Mouse (Mus musculus) brain, embryonic 14.5 days (tissue): ENCODE results near the gene Trpm3.

ENCODE experiments used
- CTCF ChIP-seq: fragments of 200-500 bp; IDR thresholded peaks from 2 replicates; pipeline ENCODE4 v1.5.1; 2012; ENCODE audit warnings: inconsistent platforms, mild to moderate bottlenecking, moderate library complexity, borderline replicate concordance; ENCODE audit not compliant: insufficient read depth, insufficient read length; ENCODE audit errors: extremely low read depth
- POLR2A ChIP-seq: fragments of 200-500 bp; IDR thresholded peaks from 2 replicates; pipeline ENCODE4 v1.6.1; 2012; ENCODE audit warnings: mild to moderate bottlenecking, inconsistent platforms, borderline replicate concordance; ENCODE audit not compliant: poor library complexity, insufficient read depth, insufficient read length, severe bottlenecking; ENCODE audit errors: extremely low read depth

DNA sequence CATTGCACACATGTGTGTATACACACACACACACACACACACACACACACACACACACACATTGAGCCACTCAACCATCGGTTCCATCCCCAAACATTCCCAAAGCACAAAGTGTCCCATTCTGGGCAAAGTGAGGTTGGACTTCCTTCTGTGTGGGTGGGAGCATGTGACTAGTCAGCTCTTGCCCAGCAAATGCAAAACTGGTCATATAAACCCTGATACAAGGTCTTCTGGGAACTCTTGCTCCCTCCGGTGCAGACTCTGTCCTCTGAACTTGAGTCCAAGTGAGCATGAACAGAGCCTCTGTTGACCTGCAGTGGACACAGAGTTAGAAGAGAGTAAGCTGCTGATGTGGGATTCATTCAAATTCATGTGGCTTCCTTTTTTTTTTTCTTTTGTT lies 899.5 kb downstream of the Trpm3 start:
- TF ChIP-seq CTCF (no peak), POLR2A (no peak)
